Comparison of ENCODE assay signal across 8 mouse cellular contexts in genomic region chr7:74325052-74325451, GRCm38 (mm10).
A peak's percentile ranks its signal among the peaks of the same experiment; 100 is the strongest.
DNase-seq lines count a peak whose midpoint lies in the region; ATAC-seq and TF ChIP-seq lines count a peak whose summit lies in the region.
"Had no signal": no experiment of that assay in that cellular context is flagged by ENCODE, and none has a peak within 500 bp of the region (broad histone marks: within the 10 kb centered on the region; RNA-seq: fewer than 3 reads in every experiment).

No protein-coding gene starts in this region.

- TF ChIP-seq POLR2A in lung, adult 2 months (IDR thresholded peaks at IDR 0.05; ENCODE audit: borderline replicate concordance, extremely low read depth, low read depth, low read length) = no peak

- no peak for DNase-seq in lung, adult 2 months
- peak; percentile 37 to 48 for DNase-seq in right cerebral cortex, postnatal 36 days (ENCODE audit: low spot score in 2 of 2)
- DNase-seq in spleen, postnatal 4 days (ENCODE audit: low spot score in 2 of 2) = no peak
- DNase-seq: heart, postnatal 4 days had no signal

- ATAC-seq in lung, embryonic 15.5 days (ENCODE audit: borderline replicate concordance, extremely low read depth, low FRiP score, low TSS enrichment) = peak; percentile 58; the same call in 1 of the 2 replicates
- peak; percentile 86 for ATAC-seq in forebrain, embryonic 15.5 days (replicated peaks)
- peak; percentile 75 for ATAC-seq in midbrain, embryonic 12.5 days (ENCODE audit: low FRiP score, low read depth)
- no peak for ATAC-seq in kidney, embryonic 16.5 days (ENCODE audit: low FRiP score, low TSS enrichment)

- H3K4me1 ChIP-seq in lung, embryonic 15.5 days = peaks cover 24% of the 10 kb centered on the region
- 0 out of 2 replicates have a peak, but pooled peaks cover 4% of the 10 kb centered on the region for H3K4me1 ChIP-seq in lung, adult 2 months (ENCODE audit: control insufficient read depth, insufficient read depth, low read length)
- peaks cover 33% of the 10 kb centered on the region for H3K4me1 ChIP-seq in forebrain, embryonic 15.5 days
- peaks cover 31% of the 10 kb centered on the region for H3K4me1 ChIP-seq in midbrain, embryonic 12.5 days
- peaks cover 9% of the 10 kb centered on the region for H3K4me1 ChIP-seq in kidney, embryonic 16.5 days (ENCODE audit: insufficient read depth, low read length)

- H3K4me3 ChIP-seq in lung, embryonic 15.5 days = no peak overlapping the region
- no peak overlapping the region for H3K4me3 ChIP-seq in lung, adult 2 months (replicated peaks; ENCODE audit: extremely low read depth, low read depth, low read length)
- no peak overlapping the region for H3K4me3 ChIP-seq in forebrain, embryonic 15.5 days
- no peak overlapping the region for H3K4me3 ChIP-seq in midbrain, embryonic 12.5 days
- no peak overlapping the region for H3K4me3 ChIP-seq in kidney, embryonic 16.5 days (ENCODE audit: low read length)

- H3K27ac ChIP-seq in lung, embryonic 15.5 days = no peak overlapping the region
- peak overlapping the region; percentile 63 for H3K27ac ChIP-seq in forebrain, embryonic 15.5 days (replicated peaks)
- no peak overlapping the region for H3K27ac ChIP-seq in midbrain, embryonic 12.5 days (replicated peaks)
- no peak overlapping the region for H3K27ac ChIP-seq in kidney, embryonic 16.5 days (ENCODE audit: low read length)

- peak overlapping the region; percentile 9; the same call in 1 of the 2 replicates for H3K4me2 ChIP-seq in lung, embryonic 15.5 days
- peak overlapping the region; percentile 5; the same call in 1 of the 2 replicates for H3K4me2 ChIP-seq in forebrain, embryonic 15.5 days (replicated peaks)
- no peak overlapping the region for H3K4me2 ChIP-seq in midbrain, embryonic 12.5 days (replicated peaks)
- no peak overlapping the region for H3K4me2 ChIP-seq in kidney, embryonic 16.5 days (replicated peaks; ENCODE audit: low read depth, low read length)

- H3K9ac ChIP-seq in lung, embryonic 15.5 days = no peak overlapping the region
- H3K9ac ChIP-seq in forebrain, embryonic 15.5 days (replicated peaks) = no peak overlapping the region
- H3K9ac ChIP-seq in midbrain, embryonic 12.5 days (replicated peaks) = no peak overlapping the region
- no peak overlapping the region for H3K9ac ChIP-seq in kidney, embryonic 16.5 days (replicated peaks; ENCODE audit: low read length)

- no peak for TF ChIP-seq CTCF in lung, adult 2 months (IDR thresholded peaks at IDR 0.05; ENCODE audit: insufficient read depth, low read length)

- H3K36me3 ChIP-seq in lung, embryonic 15.5 days = no peaks in the 10 kb centered on the region
- H3K36me3 ChIP-seq in forebrain, embryonic 15.5 days = no peaks in the 10 kb centered on the region
- no peaks in the 10 kb centered on the region for H3K36me3 ChIP-seq in midbrain, embryonic 12.5 days
- no peaks in the 10 kb centered on the region for H3K36me3 ChIP-seq in kidney, embryonic 16.5 days (ENCODE audit: insufficient read depth, low read length)

- H3K27me3 ChIP-seq in lung, embryonic 15.5 days = no peaks in the 10 kb centered on the region
- no peaks in the 10 kb centered on the region for H3K27me3 ChIP-seq in forebrain, embryonic 15.5 days
- H3K27me3 ChIP-seq in midbrain, embryonic 12.5 days = no peaks in the 10 kb centered on the region
- no peaks in the 10 kb centered on the region for H3K27me3 ChIP-seq in kidney, embryonic 16.5 days (ENCODE audit: insufficient read depth, low read length)

- H3K9me3 ChIP-seq in lung, embryonic 15.5 days = no peaks in the 10 kb centered on the region
- no peaks in the 10 kb centered on the region for H3K9me3 ChIP-seq in forebrain, embryonic 15.5 days
- H3K9me3 ChIP-seq in midbrain, embryonic 12.5 days = no peaks in the 10 kb centered on the region
- H3K9me3 ChIP-seq in kidney, embryonic 16.5 days (ENCODE audit: low read length) = no peaks in the 10 kb centered on the region

- WGBS in lung, embryonic 15.5 days = 43% methylated on average over 8 of the region's 8 CpGs
- WGBS in lung, adult 2 months = 82% methylated on average over 8 of the region's 8 CpGs
- WGBS in forebrain, embryonic 15.5 days = 8% methylated on average over 8 of the region's 8 CpGs
- 78% methylated on average over 8 of the region's 8 CpGs for WGBS in midbrain, embryonic 12.5 days
- 65% methylated on average over 8 of the region's 8 CpGs for WGBS in kidney, embryonic 16.5 days

Comparison
In these comparisons a context has a peak if more than half of its experiments do, and no peak if none do; other contexts are left out.
1. H3K4me2 ChIP-seq: peak in lung, embryonic 15.5 days (single experiment) and forebrain, embryonic 15.5 days (single experiment); none in midbrain, embryonic 12.5 days (single experiment) and kidney, embryonic 16.5 days (single experiment).
2. DNase-seq: peak in right cerebral cortex, postnatal 36 days (2 of 2); none in lung, adult 2 months (single experiment) and spleen, postnatal 4 days (0 of 2).